Mouse (Mus musculus): ENCODE measurements around the gene Ccdc13. TPM values are rescaled to one million over a fixed set of nuclear protein-coding genes. Genes with fewer than 3 reads are reported as not detected.
A peak's percentile ranks its signal among the peaks of the same experiment; 100 is the strongest.

Gene Ccdc13
- total RNA-seq, 2 experiments from 2014 or later = 0.38 TPM; not detected in 1

DNA sequence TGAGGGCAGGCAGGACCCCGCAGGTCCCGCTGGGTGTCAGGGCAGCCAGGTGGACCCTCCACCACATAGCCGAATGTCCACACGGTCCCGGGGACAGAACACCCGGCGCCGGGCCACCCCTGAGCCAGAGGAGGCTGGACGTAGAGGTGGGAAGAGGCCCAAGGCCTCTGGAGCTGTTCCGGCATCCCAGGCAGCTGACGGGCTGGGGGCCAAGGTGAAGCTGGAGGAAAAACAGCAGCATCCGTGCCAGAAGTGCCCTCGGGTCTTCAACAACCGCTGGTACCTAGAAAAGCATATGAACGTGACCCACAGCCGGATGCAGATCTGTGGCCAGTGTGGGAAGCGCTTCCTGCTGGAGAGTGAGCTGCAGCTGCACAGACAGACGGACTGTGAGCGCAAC is 75.5 kb downstream of the Ccdc13 start:
- intact Hi-C loops (cut with DNase I) = loop anchor here (5.0 kb wide), 1 partner anchor 69 kb away; no protein-coding TSS in a partner anchor
- peak; percentile 65 to 77 for DNase-seq

DNA sequence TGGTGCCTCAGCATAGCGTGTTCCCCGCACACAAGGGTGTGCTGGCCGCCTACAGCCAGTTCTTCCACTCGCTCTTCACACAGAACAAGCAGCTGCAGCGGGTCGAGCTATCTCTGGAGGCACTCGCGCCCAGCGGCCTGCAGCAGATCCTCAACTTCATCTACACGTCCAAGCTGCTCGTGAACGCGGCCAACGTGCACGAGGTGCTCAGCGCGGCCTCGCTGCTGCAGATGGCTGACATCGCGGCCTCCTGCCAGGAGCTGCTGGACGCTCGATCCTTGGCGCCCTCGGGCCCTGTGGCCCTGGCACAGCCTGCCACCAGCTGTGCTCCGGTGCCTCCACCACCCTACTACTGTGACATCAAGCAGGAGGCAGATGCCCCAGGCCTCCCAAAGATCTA is 76.5 kb downstream of the Ccdc13 start:
- DNase-seq = no peak
- intact Hi-C loops (cut with DNase I) = loop anchor here (5.0 kb wide), 1 partner anchor 70 kb away; no protein-coding TSS in a partner anchor

DNA sequence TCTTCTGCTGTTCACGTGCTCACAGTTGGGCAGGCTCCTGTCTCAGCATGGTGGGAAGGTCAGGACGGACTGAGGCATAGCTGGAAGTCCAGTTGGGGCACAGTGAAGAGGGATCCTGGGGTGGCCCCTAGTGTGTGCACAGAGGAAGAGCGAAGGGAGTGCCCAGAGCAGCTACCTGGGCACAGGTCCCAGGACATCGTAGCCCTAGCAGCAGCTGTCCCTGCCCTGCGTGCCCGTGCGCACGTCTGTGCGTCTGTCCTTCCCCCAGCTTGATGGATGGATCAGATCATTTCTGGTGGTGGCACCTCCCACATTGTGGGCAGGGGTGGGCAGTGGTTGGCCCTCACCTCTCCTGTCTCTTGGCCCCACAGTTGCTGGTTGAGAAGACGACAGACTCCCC is 77.0 kb downstream of the Ccdc13 start:
- intact Hi-C loops (cut with DNase I) = loop anchor here (5.0 kb wide), 1 partner anchor 70 kb away; no protein-coding TSS in a partner anchor
- DNase-seq = no peak

DNA sequence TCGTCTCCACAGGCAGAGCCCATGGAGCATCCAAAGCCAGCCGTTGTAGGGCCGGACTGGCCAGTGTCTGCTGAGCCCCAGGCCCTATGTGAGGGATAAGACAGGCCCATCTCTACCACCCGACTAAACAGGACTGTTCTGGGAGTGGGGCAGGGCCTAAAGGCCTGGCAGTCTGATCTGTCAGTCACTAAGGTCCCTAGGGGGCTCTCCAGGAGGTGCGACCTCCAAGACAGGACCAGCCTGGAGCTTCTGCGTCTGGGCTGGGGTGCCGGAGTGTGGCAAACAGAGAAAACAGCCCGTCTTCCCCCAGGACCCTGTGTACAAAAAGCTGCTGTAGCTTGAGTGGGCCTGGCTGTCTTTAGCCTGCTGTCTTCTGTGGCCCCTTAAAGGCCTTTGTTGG is 77.5 kb downstream of the Ccdc13 start:
- intact Hi-C loops (cut with DNase I) = loop anchor here (5.0 kb wide), 1 partner anchor 71 kb away; no protein-coding TSS in a partner anchor
- no peak for DNase-seq

DNA sequence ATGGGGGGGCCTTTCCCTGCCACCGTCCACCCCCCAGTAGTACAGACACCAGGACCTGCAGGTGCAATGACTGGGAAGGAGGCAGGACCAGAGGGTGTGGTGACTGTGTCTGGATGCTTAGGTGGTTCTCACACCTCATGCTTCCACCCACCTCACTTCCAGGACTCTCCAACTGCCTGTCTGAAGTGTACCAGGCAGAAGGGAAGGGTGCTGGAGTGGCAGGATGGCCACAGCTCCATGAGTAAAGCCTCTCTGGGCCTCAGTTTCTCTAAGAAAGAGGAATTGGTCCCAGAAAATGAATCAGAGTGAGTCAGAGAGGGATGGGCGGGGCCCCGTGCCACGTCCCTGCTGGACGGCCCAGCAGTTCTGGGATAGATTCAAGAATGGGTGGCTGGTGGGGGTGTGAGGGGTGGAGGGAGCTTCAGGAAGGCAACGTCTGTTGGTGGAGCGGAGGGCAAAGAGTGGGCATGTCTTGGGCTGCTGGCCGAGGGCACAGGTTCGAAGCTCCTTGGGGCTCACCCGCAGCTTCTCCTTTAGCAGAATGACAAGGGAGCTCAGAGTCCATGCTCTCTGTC is 78.1 kb downstream of the Ccdc13 start:
- intact Hi-C loops (cut with DNase I) = loop anchor here (5.0 kb wide), 1 partner anchor 71 kb away; no protein-coding TSS in a partner anchor
- no peak for DNase-seq

DNA sequence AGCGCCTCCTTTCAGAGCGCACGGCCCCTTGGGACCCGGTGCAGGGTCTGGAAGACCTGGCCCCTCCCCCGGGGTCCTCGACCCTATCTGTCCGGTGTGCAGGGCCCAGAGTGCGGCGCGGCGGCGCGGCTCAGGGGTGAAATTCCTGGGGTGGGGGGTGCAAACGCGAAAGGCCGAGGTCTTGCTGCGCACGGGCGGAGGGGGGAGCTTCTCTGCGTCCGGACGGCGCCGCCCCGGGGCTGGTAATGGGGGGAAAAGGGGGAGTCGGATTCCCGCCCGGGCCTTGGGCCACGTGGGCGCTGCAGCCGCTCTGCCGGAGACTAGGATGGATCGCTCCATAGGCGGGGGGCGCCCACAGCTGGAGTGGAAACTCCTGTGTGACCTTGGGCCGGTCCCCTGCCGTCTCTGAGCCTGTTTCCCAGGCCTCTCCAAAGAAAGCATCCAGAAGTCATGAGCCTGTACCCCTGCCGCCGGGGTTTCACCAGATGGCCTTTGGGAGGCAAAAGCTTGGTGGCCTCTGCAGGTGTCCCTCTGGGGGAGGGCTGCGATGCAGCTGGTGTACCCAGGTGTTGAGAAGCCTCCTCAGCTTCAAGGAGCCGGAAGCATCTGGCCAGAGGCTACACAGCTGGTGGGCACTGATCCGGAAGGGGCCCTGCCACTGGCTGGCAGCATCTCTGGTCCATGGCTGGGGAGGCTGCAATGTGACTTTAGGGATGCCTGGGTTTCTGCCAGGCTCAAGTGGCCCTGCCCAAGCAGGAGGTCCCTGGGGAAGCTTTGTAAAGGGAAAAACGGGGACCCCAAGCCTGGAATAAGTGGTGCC is 78.8 kb downstream of the Ccdc13 start:
- intact Hi-C loops (cut with DNase I) = loop anchor here (5.0 kb wide), 1 partner anchor 72 kb away; no protein-coding TSS in a partner anchor
- DNase-seq = peak; percentile 78 to 83

DNA sequence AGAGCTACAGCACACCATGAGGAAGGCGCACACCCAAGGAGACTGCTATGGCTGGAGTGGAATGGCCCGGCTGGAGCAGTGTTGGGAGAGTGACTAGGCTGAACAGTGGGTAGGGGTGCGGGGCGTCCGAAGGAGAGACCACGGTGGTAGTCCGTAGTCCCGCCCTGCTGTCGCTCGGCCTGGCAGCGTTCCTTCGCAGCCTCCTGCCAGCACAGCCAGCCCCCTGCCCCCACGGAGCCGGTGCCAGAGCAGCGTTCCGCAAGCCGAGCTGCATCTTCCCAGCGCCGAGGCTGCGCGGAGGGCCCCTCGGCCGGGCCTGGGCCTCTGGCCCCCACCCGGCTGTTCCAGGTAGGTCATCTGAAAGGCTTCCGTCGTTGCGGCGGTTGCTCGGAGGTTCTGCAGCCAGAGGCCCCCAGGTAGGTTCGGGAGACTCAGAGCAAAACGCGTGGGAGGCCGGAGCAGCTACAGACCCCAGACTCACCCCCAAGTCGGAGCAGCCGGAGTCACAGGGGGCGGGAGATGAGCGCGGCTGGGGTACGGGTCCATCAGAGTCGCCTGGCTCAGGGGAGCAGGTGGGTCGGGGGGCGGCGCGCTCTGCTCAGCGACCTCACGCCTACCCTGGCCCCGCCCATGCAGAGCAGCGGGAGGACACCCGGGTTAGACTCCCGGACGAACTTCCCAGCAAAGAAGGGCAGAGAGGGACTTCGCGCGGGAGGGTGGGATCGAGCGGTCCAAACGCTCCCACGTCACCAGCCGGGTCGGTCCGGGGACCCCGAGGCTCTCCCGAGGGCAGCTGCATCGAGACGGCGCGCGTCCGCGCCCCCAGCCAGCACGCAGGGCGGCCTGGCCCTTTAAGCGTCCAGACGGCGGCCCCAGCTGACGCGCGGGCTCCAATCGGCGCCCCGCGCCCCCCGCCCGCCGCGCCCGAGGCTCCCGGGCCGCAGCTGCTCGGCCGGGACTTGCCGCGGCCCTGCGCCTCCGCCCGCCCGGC is 79.9 kb downstream of the Ccdc13 start, which contains the start of gene Zfp651:
Gene Zfp651 (plus strand): TSS at position 240 of the 991 bp plus-strand sequence.
- intact Hi-C loops (cut with DNase I) = loop anchor here (5.0 kb wide), 1 partner anchor 73 kb away; no protein-coding TSS in a partner anchor
- peak; percentile 78 to 83 for DNase-seq

DNA sequence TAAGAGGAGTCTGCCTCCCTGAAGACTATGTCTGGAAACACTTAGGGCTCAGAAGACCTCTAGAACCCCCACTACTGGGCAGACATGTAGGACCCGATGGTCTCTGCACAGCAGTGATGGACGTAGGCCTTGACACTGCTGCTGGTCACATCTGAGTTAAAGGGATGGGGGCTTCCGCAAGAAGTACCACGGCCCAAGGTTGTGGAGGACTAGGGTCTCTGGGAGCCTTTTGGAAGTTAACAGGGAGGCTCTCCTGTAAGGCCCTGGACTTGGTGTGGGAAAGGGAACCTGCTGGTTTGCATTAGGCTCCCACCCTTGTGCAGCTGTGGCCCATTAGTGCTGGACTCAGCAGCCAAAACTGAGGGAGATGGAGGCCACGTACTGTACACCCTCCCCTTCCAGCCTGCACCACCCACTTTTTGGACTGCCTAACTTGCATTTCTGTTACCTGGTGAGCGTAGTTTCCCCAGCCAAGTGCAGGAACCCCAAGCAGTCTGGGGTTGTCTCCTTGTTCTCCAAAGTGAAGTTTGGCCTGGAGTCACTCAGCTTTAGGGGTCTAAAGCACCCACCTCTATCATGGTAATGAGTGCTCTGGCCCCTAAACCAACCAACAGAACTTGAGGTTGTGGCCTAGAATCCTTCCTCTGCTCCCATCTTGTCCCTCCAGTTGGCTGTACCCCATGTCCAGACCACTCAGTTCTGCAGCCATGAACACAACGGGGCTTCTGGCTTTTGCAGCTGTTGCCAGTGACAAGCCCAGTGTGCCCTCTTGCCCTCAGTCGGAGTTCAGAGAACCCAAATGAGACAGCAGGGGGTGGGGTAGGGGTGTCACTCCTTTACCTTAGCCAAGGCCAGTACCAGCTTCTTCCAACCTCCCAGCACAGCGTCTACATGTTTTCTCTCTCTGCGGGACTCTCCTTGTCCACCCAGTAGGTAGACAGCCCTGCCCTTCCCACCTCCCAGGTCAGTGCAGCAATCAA is 81.1 kb downstream of the Ccdc13 start:
- DNase-seq = no peak
- intact Hi-C loops (cut with DNase I) = no loop called here

DNA sequence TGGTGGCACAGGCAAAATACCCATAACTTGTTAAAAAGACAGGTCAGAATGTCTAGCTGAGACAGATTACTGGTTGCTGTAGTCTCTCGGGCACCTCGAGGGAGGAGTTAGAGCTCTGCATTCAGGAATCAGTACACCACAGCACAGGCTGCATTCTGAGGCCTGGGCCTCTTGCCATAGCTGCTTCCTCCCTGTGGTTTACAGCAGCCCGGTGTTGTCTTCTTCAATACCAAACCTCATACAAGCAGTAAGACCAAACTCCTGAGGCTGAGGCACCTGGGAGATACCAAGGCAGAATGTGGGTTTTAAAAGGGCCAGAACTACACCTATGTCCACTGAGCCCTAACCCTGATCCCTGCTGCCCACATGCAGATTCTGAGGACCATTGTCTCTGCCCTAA is 81.8 kb downstream of the Ccdc13 start:
- DNase-seq = peak in 1 of 2 experiments; percentile 43
- intact Hi-C loops (cut with DNase I) = no loop called here

DNA sequence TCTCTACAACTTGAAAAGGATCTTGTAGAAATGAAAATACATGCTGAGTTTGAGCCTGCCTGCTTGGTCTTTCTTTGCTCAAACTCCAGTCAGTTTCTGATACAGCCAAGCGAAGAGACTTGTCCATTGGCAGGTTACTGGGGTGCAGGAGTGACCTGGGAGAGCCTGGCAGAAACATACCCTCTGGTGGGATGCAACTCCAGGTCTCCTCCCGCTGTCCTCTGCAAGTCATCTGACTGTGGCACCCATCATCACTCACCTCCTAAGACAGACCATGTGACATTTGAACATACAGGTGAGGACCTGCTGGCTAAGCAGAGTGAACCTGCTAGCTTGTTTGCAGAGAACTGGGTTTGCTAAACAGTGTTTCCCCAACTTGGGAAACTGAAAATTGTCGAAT is 82.5 kb downstream of the Ccdc13 start:
- intact Hi-C loops (cut with DNase I) = no loop called here
- no peak for DNase-seq

DNA sequence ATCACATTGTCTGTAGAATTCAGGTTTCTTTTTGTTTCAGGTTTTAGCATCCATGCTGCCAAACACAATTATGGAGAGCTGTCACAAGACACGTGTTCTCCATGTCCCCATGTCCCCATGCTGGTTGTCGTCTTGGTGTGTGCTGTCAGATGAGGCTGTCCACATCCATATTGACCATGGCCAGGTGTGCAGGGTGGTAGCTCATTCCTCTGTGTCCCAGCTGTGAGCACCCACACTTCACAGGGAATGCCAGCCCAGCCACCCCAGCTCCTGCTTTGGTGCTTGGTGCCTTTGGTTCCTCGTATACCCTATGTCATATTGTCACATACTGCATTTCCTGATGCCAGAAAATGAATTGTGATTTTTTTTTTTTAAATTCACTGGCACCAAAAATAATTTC is 84.6 kb downstream of the Ccdc13 start:
- DNase-seq = no peak
- intact Hi-C loops (cut with DNase I) = no loop called here

DNA sequence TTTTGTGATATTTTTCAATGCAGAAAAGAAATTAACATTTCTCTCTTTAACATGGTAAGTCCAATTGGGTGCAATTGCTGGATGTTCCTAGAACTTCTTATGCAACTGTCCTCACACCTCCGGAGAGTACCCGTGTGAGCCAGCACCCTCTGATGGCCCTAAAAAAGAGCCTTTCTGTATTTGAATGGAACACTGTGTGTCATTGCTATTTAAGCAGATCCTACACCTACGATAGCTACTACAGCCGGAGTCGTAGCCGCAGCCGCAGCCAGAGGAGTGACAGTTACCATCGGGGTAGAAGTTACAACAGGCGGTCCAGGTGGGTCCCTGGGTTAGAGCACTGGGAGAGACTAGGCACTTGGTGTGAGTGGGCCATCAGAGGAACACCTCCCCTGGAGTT is 86.5 kb downstream of the Ccdc13 start:
- no peak for DNase-seq
- intact Hi-C loops (cut with DNase I) = no loop called here

Other genes with a start within 250 kb of the Ccdc13 start
- gene Lyzl4, start 197.4 kb downstream of the Ccdc13 start, total RNA-seq (2021) = not detected
- 1 to 10 TPM in 1 of 2 experiments, under 1 TPM in 1; 0.73 to 2.1 TPM for gene Vipr1, start 196.7 kb downstream of the Ccdc13 start, total RNA-seq (2021)
- 1 to 10 TPM; 5.3 to 5.8 TPM for gene Sec22c, start 134.0 kb downstream of the Ccdc13 start, total RNA-seq (2021)
- 100 to 1,000 TPM; 128 to 131 TPM for gene Ss18l2, start 129.1 kb downstream of the Ccdc13 start, total RNA-seq (2021)
- gene Nktr, start 120.3 kb downstream of the Ccdc13 start, total RNA-seq (2021) = 10 to 100 TPM; 44.8 to 46.5 TPM
- 10 to 100 TPM; 89.4 to 91.9 TPM for gene Zfp651, start 80.1 kb downstream of the Ccdc13 start, total RNA-seq (2021)
- gene Klhl40, start 61.9 kb downstream of the Ccdc13 start, total RNA-seq (2021) = 1 to 10 TPM; 6.7 to 6.8 TPM
- gene Hhatl, start 47.0 kb downstream of the Ccdc13 start, total RNA-seq (2021) = 100 to 1,000 TPM; 118 to 123 TPM
- gene Higd1a, start 18.9 kb upstream of the Ccdc13 start, total RNA-seq (2021) = 100 to 1,000 TPM; 203 to 224 TPM
- 1 to 10 TPM; 2.0 to 3.4 TPM for gene Ackr2, start 58.9 kb upstream of the Ccdc13 start, total RNA-seq (2021)
- gene Cyp8b1, start 76.8 kb upstream of the Ccdc13 start, total RNA-seq (2021) = under 1 TPM in 1 of 2 experiments, not detected in 1; 0.10 TPM
- gene Fam198a, start 111.5 kb upstream of the Ccdc13 start, total RNA-seq (2021) = 1 to 10 TPM; 1.7 to 1.8 TPM
- gene Pomgnt2, start 157.6 kb upstream of the Ccdc13 start, total RNA-seq (2021) = 10 to 100 TPM in 1 of 2 experiments, 1 to 10 TPM in 1; 9.7 to 11.3 TPM